Mouse (Mus musculus) B cell, adult 2 months (primary cell): ENCODE measurements around the gene Gm5294.

Experiments
- DNase-seq, 2 experiments: peaks; one replicate each; pipeline ENCODE4 v3.0.0; 2022

The Gm5294 gene

GRCm38 (mm10) chr5:138849682-138850461, 30.0 kb downstream of the Gm5294 start:
- no peak for DNase-seq

DNA sequence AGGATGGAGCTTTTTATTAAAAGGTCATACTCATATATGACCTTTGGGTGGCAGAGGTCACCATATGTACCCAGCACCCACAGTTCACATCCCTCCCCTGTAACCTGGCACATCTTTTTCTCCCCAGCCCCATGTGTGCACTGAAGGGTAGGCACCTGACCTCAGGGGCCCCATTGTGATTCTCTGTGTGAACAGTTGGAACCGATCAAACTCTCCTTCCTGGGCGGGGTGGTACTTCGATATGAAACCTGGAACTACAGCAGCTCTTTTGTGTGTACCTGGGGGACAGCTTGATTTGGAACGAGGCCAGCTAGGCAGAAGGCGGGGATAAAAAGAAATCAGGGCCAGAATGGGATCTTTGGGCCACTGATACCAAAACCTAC, 30.6 kb downstream of the Gm5294 start:
- DNase-seq = no peak

DNA sequence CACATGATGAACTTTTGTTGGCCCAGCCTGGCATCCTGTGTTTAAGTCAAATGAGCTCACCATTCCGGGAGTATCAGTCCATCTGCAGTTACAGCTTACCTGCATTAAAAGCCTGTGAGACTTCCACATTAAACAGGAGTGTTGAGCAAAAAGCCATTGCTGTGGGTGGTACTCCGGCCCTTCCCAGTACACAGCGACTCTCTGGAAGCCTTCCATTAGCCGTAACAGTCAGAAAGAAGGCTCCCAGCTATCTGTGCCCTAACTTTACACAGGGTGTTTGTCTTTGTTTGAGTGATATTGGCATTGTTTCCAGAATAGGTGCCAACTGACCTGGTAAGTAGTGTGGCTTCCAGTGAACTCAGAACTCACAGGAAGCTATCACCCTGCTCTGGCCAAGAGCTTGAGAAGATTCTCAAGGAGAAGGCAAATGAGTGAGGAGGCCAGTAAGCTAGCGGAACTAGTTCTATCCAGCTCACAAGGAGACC, 31.5 kb downstream of the Gm5294 start:
- DNase-seq = no peak

DNA sequence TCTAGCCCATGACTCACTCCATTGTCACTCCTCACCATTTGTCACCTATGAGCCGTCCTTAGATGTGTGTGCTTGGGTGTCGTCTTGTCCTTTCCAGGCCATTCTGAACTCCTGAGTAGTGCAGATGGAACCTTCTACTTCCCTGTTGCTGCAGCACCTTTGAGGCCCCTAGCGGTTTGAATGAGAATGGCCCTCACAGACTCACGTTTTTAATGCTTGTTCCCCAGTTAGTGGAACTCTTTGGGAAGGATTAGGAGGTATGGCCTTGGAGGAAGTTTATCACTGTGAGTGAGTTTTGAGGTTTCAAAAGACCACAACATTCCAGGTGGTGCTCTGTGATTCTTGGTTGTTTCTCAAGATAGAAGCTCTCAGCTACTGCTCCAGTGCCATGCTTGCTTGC, 32.3 kb downstream of the Gm5294 start:
- DNase-seq = no peak

DNA sequence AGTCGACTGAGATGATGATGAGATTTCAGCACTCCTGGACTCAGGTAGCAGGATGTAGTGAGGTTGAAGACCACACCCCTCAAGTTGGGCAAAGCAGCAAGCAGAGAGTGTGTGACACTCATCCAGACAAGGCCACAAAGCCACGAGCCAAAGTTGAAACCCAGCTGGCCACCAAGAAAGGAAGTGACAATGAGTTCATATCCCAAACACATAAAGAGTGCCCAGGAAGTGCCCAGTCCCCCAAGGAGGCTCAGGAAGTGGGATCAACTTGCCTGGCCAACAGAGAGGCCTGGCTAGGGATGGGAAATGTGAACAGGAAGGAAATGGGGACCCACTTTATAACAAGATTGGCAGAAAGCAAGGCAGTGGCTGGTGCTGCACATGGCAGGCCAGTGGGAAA, 33.5 kb downstream of the Gm5294 start:
- DNase-seq = no peak

GRCm38 (mm10) chr5:138857010-138857617, 37.2 kb downstream of the Gm5294 start:
- peak; percentile 25 to 27 for DNase-seq

GRCm38 (mm10) chr5:138857811-138858251, 38.0 kb downstream of the Gm5294 start:
- no peak for DNase-seq

- no peak for DNase-seq
Measured at GRCm38 (mm10) chr5:138863681-138864146, 43.8 kb downstream of the Gm5294 start.

GRCm38 (mm10) chr5:138864166-138864565, 44.3 kb downstream of the Gm5294 start:
- DNase-seq = no peak

DNA sequence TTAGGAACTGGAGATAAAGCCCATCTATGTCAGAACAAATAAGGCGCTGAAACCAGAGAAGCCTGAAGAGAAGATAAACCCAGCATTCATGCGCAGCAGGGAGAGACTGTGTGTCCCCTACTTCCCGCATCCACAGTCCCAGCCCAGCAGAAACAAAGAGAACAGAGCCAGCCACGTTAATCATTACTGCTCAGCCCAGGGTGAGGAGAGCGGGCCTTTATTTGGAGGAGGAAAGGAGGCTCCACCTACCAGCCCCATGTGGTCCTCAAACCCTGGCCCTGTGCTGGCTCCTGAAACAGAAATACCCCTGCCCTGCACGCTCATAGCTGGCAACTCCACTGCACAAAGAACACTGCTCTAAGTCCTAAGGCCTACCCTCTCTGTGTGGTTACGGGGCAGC, 45.0 kb downstream of the Gm5294 start:
- DNase-seq = no peak

- no peak for DNase-seq
Measured at GRCm38 (mm10) chr5:138865637-138866036, 45.8 kb downstream of the Gm5294 start.
